Mouse (Mus musculus) heart, adult 2 months (tissue): Measurements from ENCODE around the gene Zfp280b.

ENCODE experiments used
- CTCF ChIP-seq: fragments of 200-600 bp; IDR thresholded peaks from 2 replicates; pipeline ENCODE4 v1.8.1; 2022; ENCODE audit warnings: antibody characterized with exemption, mild to moderate bottlenecking, moderate library complexity
- POLR2A ChIP-seq: fragments of 200-500 bp; IDR thresholded peaks from 2 replicates; pipeline ENCODE4 v1.6.1; 2011; ENCODE audit warnings: mild to moderate bottlenecking, low read depth, low read length, control low read depth; ENCODE audit not compliant: insufficient read depth

- TF ChIP-seq CTCF = no peak
- TF ChIP-seq POLR2A = no peak
Observed at GRCm38 (mm10) chr10:76002615-76003014, 29.8 kb upstream of the Zfp280b start.
